Mouse (Mus musculus): ENCODE data around the gene Ppp2r3a. TPM values are rescaled to one million over a fixed set of nuclear protein-coding genes. Genes with fewer than 3 reads are reported as not detected.

Gene Ppp2r3a
- polyA plus RNA-seq, 1 experiment from 2014 or later, result 15.7 TPM

DNA sequence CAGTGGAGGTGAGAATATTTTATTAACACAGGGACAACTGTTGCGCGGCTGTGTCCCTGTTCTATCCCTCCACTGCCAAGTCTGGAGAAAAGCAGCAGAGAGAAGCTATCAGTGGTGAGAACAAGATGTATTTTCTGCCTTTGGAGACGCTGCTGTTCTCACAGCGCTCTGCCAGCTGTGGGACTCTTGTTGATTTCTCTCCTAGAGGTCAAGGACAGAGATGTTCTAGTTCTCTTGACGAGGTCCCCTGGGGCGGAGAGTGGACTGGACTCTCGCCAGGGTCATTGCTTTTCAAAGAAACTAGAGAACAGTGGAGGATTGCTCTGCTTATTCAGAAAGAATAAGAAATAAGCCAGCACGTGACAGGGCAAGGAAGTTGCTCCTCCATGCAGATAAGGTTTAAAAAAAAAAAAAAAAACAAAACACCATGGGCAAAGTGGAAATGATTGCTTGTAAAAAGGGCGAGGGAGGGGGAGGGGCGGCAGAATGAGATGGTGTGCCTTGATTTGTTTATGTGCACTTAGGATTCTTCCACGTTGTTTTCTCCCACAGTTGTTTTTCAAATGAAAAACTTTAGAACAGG, 10.5 kb upstream of the Ppp2r3a start:
- WGBS, result 40% methylated on average over 11 of the region's 11 CpGs
- Histone ChIP-seq H3K4me3 (replicated peaks; ENCODE audit: low read length) (no peak overlapping the region), H3K27me3 (ENCODE audit: control insufficient read depth, insufficient read depth, low read length) (no peaks in the 10 kb centered on the region), H3K9ac (ENCODE audit: low read length) (no peak overlapping the region), H3K4me2 (ENCODE audit: low read depth, low read length) (peak overlapping the region; percentile 10; the same call in 1 of the 2 replicates), H3K27ac (ENCODE audit: low read length) (no peak overlapping the region), H3K36me3 (ENCODE audit: control insufficient read depth, insufficient read depth, low read length) (no peaks in the 10 kb centered on the region), H3K9me3 (replicated peaks; ENCODE audit: control insufficient read depth, low read length) (no peaks in the 10 kb centered on the region), H3K4me1 (ENCODE audit: control insufficient read depth, insufficient read depth, low read length) (peaks cover 6% of the 10 kb centered on the region)
- ATAC-seq (ENCODE audit: insufficient read depth, low FRiP score), result no peak

DNA sequence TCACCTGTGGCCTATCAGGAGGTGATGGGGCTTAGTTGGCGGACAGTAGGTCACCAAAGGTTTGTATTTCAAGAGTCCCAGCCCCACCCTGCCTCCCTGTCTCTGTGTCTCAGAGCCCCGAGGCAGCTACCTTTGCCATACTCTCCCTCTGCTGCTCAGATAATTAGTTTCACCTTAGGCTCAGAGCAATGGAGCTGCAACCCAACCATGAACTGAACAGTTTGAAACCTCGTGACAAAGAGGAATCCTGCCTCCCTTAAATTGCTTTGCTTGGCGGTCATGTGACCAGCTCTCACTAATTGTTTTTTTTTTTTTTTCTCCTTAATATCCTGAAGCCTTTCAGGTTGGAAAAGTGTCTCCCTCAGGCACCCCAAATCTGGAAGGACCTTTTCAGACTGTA, 9.8 kb upstream of the Ppp2r3a start:
- ATAC-seq (ENCODE audit: insufficient read depth, low FRiP score), result no peak
- Histone ChIP-seq H3K4me2 (ENCODE audit: low read depth, low read length) (no peak overlapping the region), H3K27ac (ENCODE audit: low read length) (no peak overlapping the region), H3K36me3 (ENCODE audit: control insufficient read depth, insufficient read depth, low read length) (no peaks in the 10 kb centered on the region), H3K4me3 (replicated peaks; ENCODE audit: low read length) (no peak overlapping the region), H3K9ac (ENCODE audit: low read length) (no peak overlapping the region), H3K4me1 (ENCODE audit: control insufficient read depth, insufficient read depth, low read length) (peaks cover 6% of the 10 kb centered on the region), H3K27me3 (ENCODE audit: control insufficient read depth, insufficient read depth, low read length) (no peaks in the 10 kb centered on the region), H3K9me3 (replicated peaks; ENCODE audit: control insufficient read depth, low read length) (no peaks in the 10 kb centered on the region)
- 75% methylated on average over 4 of the region's 4 CpGs for WGBS

DNA sequence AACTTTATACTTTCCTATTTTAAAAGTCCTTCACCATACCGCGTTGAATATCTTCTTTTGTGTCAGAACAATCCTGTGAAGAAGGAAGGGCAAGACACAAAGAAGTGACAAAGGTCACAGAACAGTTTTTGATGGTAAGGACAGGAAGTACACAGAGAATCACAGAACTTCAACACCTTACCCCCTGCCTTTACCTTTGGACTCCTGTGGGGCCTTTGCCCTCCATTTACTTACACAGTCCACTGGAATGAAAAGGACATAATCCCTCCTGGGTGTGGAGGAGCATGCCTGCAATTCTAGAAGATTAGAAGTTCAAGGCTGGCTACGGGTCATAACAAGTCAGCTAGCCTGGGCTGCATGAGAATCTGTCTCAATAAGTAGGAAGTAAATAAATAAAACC, 1.5 kb upstream of the Ppp2r3a start:
- H3K27me3 ChIP-seq (ENCODE audit: control insufficient read depth, insufficient read depth, low read length), result no peaks in the 10 kb centered on the region
- no peaks in the 10 kb centered on the region for H3K9me3 ChIP-seq (replicated peaks; ENCODE audit: control insufficient read depth, low read length)
- 52% methylated on average over 3 of the region's 3 CpGs for WGBS
- H3K4me1 ChIP-seq (ENCODE audit: control insufficient read depth, insufficient read depth, low read length), result peaks cover 20% of the 10 kb centered on the region
- no peak overlapping the region for H3K9ac ChIP-seq (ENCODE audit: low read length)
- peak overlapping the region; percentile 72 for H3K27ac ChIP-seq (ENCODE audit: low read length)
- H3K4me2 ChIP-seq (ENCODE audit: low read depth, low read length), result no peak overlapping the region
- ATAC-seq (ENCODE audit: insufficient read depth, low FRiP score), result no peak
- no peaks in the 10 kb centered on the region for H3K36me3 ChIP-seq (ENCODE audit: control insufficient read depth, insufficient read depth, low read length)
- no peak overlapping the region for H3K4me3 ChIP-seq (replicated peaks; ENCODE audit: low read length)

DNA sequence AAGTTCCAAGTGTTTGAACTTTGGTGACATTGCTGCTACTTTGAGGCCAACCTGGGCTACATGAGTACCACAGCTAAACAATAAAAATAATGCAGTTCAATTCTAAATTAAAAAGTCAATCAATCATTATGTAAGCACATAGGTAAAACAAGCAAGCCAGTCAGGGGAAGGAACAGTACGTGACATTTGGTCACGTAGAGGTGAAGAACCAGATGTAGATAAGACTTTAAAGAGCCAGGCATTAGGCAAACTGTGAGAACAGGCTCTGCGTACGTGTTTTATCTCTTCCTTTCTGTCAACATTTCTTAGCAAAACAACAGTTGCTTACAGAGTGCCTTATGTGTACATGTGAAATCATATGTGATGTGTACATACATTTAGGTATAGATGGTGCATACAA, 946 bp upstream of the Ppp2r3a start:
- Histone ChIP-seq H3K27ac (ENCODE audit: low read length) (peak overlapping the region; percentile 34; the same call in 1 of the 2 replicates), H3K4me3 (replicated peaks; ENCODE audit: low read length) (no peak overlapping the region), H3K4me1 (ENCODE audit: control insufficient read depth, insufficient read depth, low read length) (peaks cover 20% of the 10 kb centered on the region), H3K9me3 (replicated peaks; ENCODE audit: control insufficient read depth, low read length) (no peaks in the 10 kb centered on the region), H3K9ac (ENCODE audit: low read length) (no peak overlapping the region), H3K36me3 (ENCODE audit: control insufficient read depth, insufficient read depth, low read length) (no peaks in the 10 kb centered on the region), H3K4me2 (ENCODE audit: low read depth, low read length) (no peak overlapping the region), H3K27me3 (ENCODE audit: control insufficient read depth, insufficient read depth, low read length) (no peaks in the 10 kb centered on the region)
- ATAC-seq (ENCODE audit: insufficient read depth, low FRiP score), result no peak
- WGBS, result 46% methylated on average over 4 of the region's 4 CpGs

DNA sequence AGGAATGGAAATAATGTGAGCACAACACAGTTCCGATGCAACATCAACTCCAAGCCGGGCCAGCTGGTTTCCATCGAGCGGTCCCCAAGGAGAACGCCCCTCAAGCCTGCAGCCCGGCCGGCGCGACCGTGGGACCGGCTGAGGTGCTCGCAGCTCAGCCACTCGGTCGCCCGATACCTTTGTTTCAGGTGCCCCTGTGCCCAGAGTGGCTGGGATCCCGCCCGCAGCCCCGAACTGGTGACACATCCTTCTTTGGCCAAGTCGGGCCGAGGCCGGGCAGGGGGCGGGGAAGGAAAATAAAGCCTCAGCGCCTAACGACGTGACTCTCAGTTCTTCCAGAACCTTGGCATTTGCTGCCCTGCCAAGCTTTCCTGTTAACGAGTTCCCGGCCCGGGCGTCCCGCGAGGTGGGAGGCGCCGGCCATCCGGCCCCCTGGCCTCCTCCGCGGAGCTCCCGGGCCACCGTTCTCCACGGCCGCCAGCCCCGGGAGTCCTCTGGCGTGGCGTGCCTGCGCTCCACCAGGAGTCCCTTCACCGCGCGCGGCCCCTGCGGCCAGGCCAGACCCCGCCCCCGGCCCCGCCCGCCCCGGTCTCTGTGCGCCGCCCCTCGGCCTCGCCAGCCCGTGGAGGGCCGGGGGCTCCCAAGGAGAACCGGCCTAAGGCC, 483 bp downstream of the Ppp2r3a start:
- Histone ChIP-seq H3K4me3 (replicated peaks; ENCODE audit: low read length) (peak overlapping the region; percentile 86), H3K27ac (ENCODE audit: low read length) (peak overlapping the region; percentile 99), H3K36me3 (ENCODE audit: control insufficient read depth, insufficient read depth, low read length) (no peaks in the 10 kb centered on the region), H3K4me1 (ENCODE audit: control insufficient read depth, insufficient read depth, low read length) (peaks cover 20% of the 10 kb centered on the region), H3K4me2 (ENCODE audit: low read depth, low read length) (peak overlapping the region; percentile 64), H3K9ac (ENCODE audit: low read length) (peak overlapping the region; percentile 96), H3K9me3 (replicated peaks; ENCODE audit: control insufficient read depth, low read length) (no peaks in the 10 kb centered on the region), H3K27me3 (ENCODE audit: control insufficient read depth, insufficient read depth, low read length) (no peaks in the 10 kb centered on the region)
- peak; percentile 95 for ATAC-seq (ENCODE audit: insufficient read depth, low FRiP score)
- WGBS, result under 1% methylated on average over 56 of the region's 61 CpGs

DNA sequence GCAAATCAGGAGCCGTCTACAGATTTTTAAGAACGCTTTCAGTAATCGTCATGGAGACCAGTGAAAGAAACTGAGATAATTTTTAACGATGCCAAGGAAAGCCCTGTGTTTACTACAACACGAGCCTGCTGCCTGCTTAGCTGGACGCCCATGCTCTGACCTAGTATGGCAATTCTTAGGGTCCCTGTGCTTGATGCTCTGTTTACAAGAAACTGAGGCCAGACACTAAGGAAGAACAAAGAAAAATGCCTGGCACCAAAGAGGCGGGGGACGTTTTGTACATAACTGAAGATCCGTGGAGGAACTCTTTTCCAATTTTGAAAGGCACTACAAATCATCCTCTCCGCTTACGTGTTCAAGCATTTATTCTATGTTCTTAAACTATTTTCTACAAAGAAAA, 1.1 kb downstream of the Ppp2r3a start:
- Histone ChIP-seq H3K9me3 (replicated peaks; ENCODE audit: control insufficient read depth, low read length) (no peaks in the 10 kb centered on the region), H3K27ac (ENCODE audit: low read length) (peak overlapping the region; percentile 99), H3K4me3 (replicated peaks; ENCODE audit: low read length) (peak overlapping the region; percentile 86), H3K36me3 (ENCODE audit: control insufficient read depth, insufficient read depth, low read length) (no peaks in the 10 kb centered on the region), H3K4me2 (ENCODE audit: low read depth, low read length) (peak overlapping the region; percentile 64), H3K27me3 (ENCODE audit: control insufficient read depth, insufficient read depth, low read length) (no peaks in the 10 kb centered on the region), H3K9ac (ENCODE audit: low read length) (peak overlapping the region; percentile 96), H3K4me1 (ENCODE audit: control insufficient read depth, insufficient read depth, low read length) (peaks cover 20% of the 10 kb centered on the region)
- 4% methylated on average over 11 of the region's 11 CpGs for WGBS
- ATAC-seq (ENCODE audit: insufficient read depth, low FRiP score), result no peak

DNA sequence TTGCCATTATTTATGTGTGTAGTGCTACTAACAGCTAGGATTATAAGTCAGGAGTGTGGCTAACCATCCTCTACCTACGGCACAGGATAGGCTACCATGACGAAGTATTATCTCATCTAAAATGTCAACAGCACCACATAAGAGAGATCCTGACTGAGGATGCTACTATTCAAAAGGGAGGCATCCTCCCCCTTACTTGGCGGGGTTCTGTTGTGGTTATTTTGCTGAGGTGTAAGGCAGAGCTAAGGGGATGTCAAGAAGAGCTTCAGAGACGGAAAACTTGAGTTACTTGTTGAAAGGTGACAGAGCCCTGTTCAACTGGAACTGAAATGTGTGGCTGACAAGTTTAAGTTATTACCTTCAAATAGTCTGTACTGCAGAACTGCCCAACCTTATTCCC, 2.0 kb downstream of the Ppp2r3a start:
- no peak overlapping the region for H3K9ac ChIP-seq (ENCODE audit: low read length)
- no peak overlapping the region for H3K27ac ChIP-seq (ENCODE audit: low read length)
- no peaks in the 10 kb centered on the region for H3K36me3 ChIP-seq (ENCODE audit: control insufficient read depth, insufficient read depth, low read length)
- ATAC-seq (ENCODE audit: insufficient read depth, low FRiP score), result no peak
- peaks cover 20% of the 10 kb centered on the region for H3K4me1 ChIP-seq (ENCODE audit: control insufficient read depth, insufficient read depth, low read length)
- WGBS, result 53% methylated on average over 4 of the region's 4 CpGs
- H3K27me3 ChIP-seq (ENCODE audit: control insufficient read depth, insufficient read depth, low read length), result no peaks in the 10 kb centered on the region
- no peaks in the 10 kb centered on the region for H3K9me3 ChIP-seq (replicated peaks; ENCODE audit: control insufficient read depth, low read length)
- H3K4me2 ChIP-seq (ENCODE audit: low read depth, low read length), result peak overlapping the region; percentile 64
- H3K4me3 ChIP-seq (replicated peaks; ENCODE audit: low read length), result no peak overlapping the region

DNA sequence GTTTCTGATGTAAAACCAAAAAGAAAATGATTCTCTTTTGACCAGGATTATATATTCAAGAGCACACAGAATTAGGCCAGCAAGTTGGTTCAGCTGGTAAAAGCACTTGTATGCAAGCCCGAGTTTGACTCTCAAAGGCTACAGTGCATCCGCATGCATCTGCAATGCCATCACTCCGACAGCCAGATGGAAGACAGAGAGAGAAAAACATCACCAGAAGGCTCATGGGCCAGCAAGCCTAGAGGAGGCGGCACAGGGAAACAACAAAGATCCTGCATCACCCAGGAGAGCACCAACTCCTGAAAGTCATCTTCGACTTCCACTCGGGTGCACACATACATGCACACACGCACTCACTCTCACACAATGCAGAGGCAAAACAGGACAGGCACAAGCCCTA, 4.1 kb downstream of the Ppp2r3a start:
- no peak overlapping the region for H3K27ac ChIP-seq (ENCODE audit: low read length)
- no peak overlapping the region for H3K4me2 ChIP-seq (ENCODE audit: low read depth, low read length)
- no peak overlapping the region for H3K4me3 ChIP-seq (replicated peaks; ENCODE audit: low read length)
- H3K27me3 ChIP-seq (ENCODE audit: control insufficient read depth, insufficient read depth, low read length), result no peaks in the 10 kb centered on the region
- no peaks in the 10 kb centered on the region for H3K9me3 ChIP-seq (replicated peaks; ENCODE audit: control insufficient read depth, low read length)
- H3K4me1 ChIP-seq (ENCODE audit: control insufficient read depth, insufficient read depth, low read length), result peaks cover 18% of the 10 kb centered on the region
- H3K9ac ChIP-seq (ENCODE audit: low read length), result no peak overlapping the region
- H3K36me3 ChIP-seq (ENCODE audit: control insufficient read depth, insufficient read depth, low read length), result no peaks in the 10 kb centered on the region
- WGBS, result 75% methylated on average over 7 of the region's 7 CpGs
- no peak for ATAC-seq (ENCODE audit: insufficient read depth, low FRiP score)

DNA sequence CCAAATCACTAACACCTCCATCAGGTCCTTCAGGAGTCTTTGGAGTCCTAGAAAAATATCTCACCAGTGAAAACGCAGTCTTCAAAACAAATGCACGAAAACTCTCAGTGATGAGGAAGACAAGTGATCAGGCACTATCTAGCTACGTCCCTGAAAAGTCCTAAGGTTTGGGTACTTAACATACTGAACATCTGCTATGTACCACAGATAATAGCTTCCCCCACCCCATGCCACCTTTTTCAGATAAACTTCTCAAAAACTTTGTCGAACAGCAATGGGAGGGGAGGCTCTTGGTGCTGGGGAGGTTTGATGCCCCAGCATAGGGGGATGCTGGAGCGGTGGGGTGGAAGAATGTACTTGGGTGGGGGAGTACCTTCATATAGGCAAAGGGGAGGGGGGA, 6.1 kb downstream of the Ppp2r3a start:
- 79% methylated on average over 5 of the region's 5 CpGs for WGBS

More for the DNA sequence above, 6.1 kb downstream of the Ppp2r3a start:
- Histone ChIP-seq H3K4me3 (replicated peaks; ENCODE audit: low read length) (no peak overlapping the region), H3K36me3 (ENCODE audit: control insufficient read depth, insufficient read depth, low read length) (no peaks in the 10 kb centered on the region), H3K9ac (ENCODE audit: low read length) (no peak overlapping the region), H3K4me2 (ENCODE audit: low read depth, low read length) (no peak overlapping the region), H3K4me1 (ENCODE audit: control insufficient read depth, insufficient read depth, low read length) (peaks cover 18% of the 10 kb centered on the region), H3K9me3 (replicated peaks; ENCODE audit: control insufficient read depth, low read length) (no peaks in the 10 kb centered on the region), H3K27me3 (ENCODE audit: control insufficient read depth, insufficient read depth, low read length) (no peaks in the 10 kb centered on the region), H3K27ac (ENCODE audit: low read length) (no peak overlapping the region)
- ATAC-seq (ENCODE audit: insufficient read depth, low FRiP score), result no peak

Measured in stomach, embryonic 16.5 days (tissue).